ENCODE assay signal across 8 mouse cellular contexts in the genomic region with DNA sequence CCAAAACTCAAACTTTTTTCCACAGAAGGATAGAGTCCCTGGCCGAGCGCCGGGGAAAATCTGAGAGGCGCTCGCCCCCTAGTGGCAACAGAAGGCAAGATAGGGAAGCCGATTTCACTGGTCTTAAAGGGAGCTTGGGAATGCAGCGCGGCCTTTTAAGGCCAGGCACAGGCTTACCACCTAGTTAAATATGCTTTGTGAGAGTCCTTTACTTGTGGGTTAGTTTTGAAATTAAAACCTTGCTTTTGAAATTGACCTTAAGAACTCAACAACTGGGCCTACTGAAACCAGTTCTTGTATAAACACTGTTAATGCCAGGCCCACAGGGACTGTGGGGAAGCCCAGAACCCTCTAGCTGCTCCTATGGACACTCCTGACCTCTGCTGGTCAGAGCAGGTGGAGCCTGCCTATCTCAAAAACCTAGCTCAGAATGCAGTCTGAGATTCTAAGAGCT. TPM values are rescaled to one million over a fixed set of nuclear protein-coding genes. Genes with fewer than 3 reads are reported as not detected.
DNase-seq lines count a peak whose midpoint lies in the region; ATAC-seq lines count a peak whose summit lies in the region.

No protein-coding gene starts in this region.

- no peaks in the 10 kb centered on the region for H3K9me3 ChIP-seq in hindbrain, embryonic 10.5 days
- no peaks in the 10 kb centered on the region for H3K9me3 ChIP-seq in lung, embryonic 16.5 days (ENCODE audit: control insufficient read depth, low read length)

- H3K27me3 ChIP-seq in hindbrain, embryonic 10.5 days (ENCODE audit: insufficient read depth, poor library complexity, severe bottlenecking): no peaks in the 10 kb centered on the region
- no peaks in the 10 kb centered on the region for H3K27me3 ChIP-seq in lung, embryonic 16.5 days (ENCODE audit: control insufficient read depth, insufficient read depth, low read depth, low read length)

- no peaks in the 10 kb centered on the region for H3K4me1 ChIP-seq in hindbrain, embryonic 10.5 days (replicated peaks)
- H3K4me1 ChIP-seq in lung, embryonic 16.5 days (replicated peaks; ENCODE audit: control insufficient read depth, insufficient read depth, low read length): no peaks in the 10 kb centered on the region

- H3K36me3 ChIP-seq in hindbrain, embryonic 10.5 days: no peaks in the 10 kb centered on the region
- H3K36me3 ChIP-seq in lung, embryonic 16.5 days (ENCODE audit: control insufficient read depth, insufficient read depth, low read length): no peaks in the 10 kb centered on the region

- 0 out of 2 replicates have a peak overlapping the region, but pooled peaks have one; percentile 29 for H3K27ac ChIP-seq in hindbrain, embryonic 10.5 days
- peak overlapping the region; percentile 30; the same call in 1 of the 2 replicates for H3K27ac ChIP-seq in lung, embryonic 16.5 days (ENCODE audit: low read length)

- peak; percentile 99 for ATAC-seq in frontal cortex, adult (ENCODE audit: low TSS enrichment)
- peak; percentile 97 for ATAC-seq in lung, embryonic 16.5 days (ENCODE audit: low read depth)

- DNase-seq in Muller cell, postnatal 12 days (ENCODE audit: inconsistent ontology term): peak; percentile 75
- DNase-seq in cerebellum, adult 9-10 months: peak; percentile 51
- peak; percentile 83 for DNase-seq in hindbrain, embryonic 10.5 days (ENCODE audit: low spot score)
- peak; percentile 65 for DNase-seq in layer of hippocampus, adult 9-10 months (ENCODE audit: low spot score)
- DNase-seq in ovary, postnatal 10 days (ENCODE audit: low spot score): peak; percentile 53
- DNase-seq in thymus, postnatal 0 days (ENCODE audit: low spot score): peak; percentile 84

- under 1% methylated on average over 8 of the region's 8 CpGs for WGBS in hindbrain, embryonic 10.5 days
- under 1% methylated on average over 8 of the region's 8 CpGs for WGBS in lung, embryonic 16.5 days

- peak overlapping the region; percentile 39; the same call in 1 of the 2 replicates for H3K9ac ChIP-seq in lung, embryonic 16.5 days (ENCODE audit: low read length)

- H3K4me3 ChIP-seq in hindbrain, embryonic 10.5 days: peak overlapping the region; percentile 25
- peak overlapping the region; percentile 31 for H3K4me3 ChIP-seq in lung, embryonic 16.5 days (ENCODE audit: low read length)

- H3K4me2 ChIP-seq in lung, embryonic 16.5 days (ENCODE audit: low read depth, low read length): peak overlapping the region; percentile 44

RNA-seq across cellular contexts. Expression of gene Fignl1, which starts 20.2 kb away (rescaled TPM):
- 67.8 and 105 TPM in 2 replicates for polyA plus RNA-seq in hindbrain, embryonic 10.5 days (2016; fragmentation: Nextera tagmentation; extraction: Ambion mirVana)
- polyA plus RNA-seq in lung, embryonic 16.5 days (2015; fragmentation: Nextera tagmentation; extraction: Ambion mirVana): 76.6 and 79.4 TPM in 2 replicates
- 62.4 and 65.6 TPM in 2 replicates for polyA plus RNA-seq in thymus, postnatal 0 days (2015; fragmentation: Nextera tagmentation; extraction: Ambion mirVana)

Comparison
In these comparisons a context has a peak if more than half of its experiments do, and no peak if none do; other contexts are left out.
1. Peak in every context shown above with its lines: DNase-seq, ATAC-seq, H3K4me3 ChIP-seq and H3K27ac ChIP-seq.